Mouse (Mus musculus) midbrain, embryonic 12.5 days (tissue): Measurements from ENCODE around the gene Serpina1c. TPM values are rescaled to one million over a fixed set of nuclear protein-coding genes. Genes with fewer than 3 reads are reported as not detected.

ENCODE experiments used
- polyA plus RNA-seq: library from polyadenylated mRNA; unstranded; fragments of >200 nt; fragmentation: Nextera tagmentation; extraction: Ambion mirVana; gene quantifications from 2 replicates; pipeline ENCODE4 v1.2.1, GENCODE M21; 2016

Gene Serpina1c
- polyA plus RNA-seq, 1 experiment from 2014 or later, result not detected

Other genes with a start within 250 kb of the Serpina1c start
- gene Serpina6, start 247.7 kb downstream of the Serpina1c start, polyA plus RNA-seq, result not detected in 2 replicates
- gene Serpina16, start 228.7 kb downstream of the Serpina1c start, polyA plus RNA-seq, result not detected in 2 replicates
- gene Serpina1f, start 209.4 kb downstream of the Serpina1c start, polyA plus RNA-seq, result not detected in 2 replicates
- 0.22 TPM in 1 of 2 replicates, not detected in the other for gene Serpina1d, start 131.3 kb downstream of the Serpina1c start, polyA plus RNA-seq
- gene Serpina1b, start 74.5 kb downstream of the Serpina1c start, polyA plus RNA-seq, result 0.46 TPM in 1 of 2 replicates, not detected in the other
- not detected in 2 replicates for gene Serpina1a, start 41.3 kb downstream of the Serpina1c start, polyA plus RNA-seq
- gene Serpina1e, start 54.1 kb upstream of the Serpina1c start, polyA plus RNA-seq, result not detected in 2 replicates
- gene Serpina11, start 85.1 kb upstream of the Serpina1c start, polyA plus RNA-seq, result not detected in 2 replicates
- 0.05 TPM in 1 of 2 replicates, not detected in the other for gene Serpina9, start 108.9 kb upstream of the Serpina1c start, polyA plus RNA-seq
- gene Serpina12, start 139.6 kb upstream of the Serpina1c start, polyA plus RNA-seq, result not detected in 2 replicates
- not detected in 2 replicates for gene Serpina5, start 196.2 kb upstream of the Serpina1c start, polyA plus RNA-seq
- not detected in 2 replicates for gene Serpina3a, start 207.8 kb upstream of the Serpina1c start, polyA plus RNA-seq
- not detected in 2 replicates for gene Serpina3b, start 223.1 kb upstream of the Serpina1c start, polyA plus RNA-seq
- not detected in 2 replicates for gene Serpina3c, start 249.0 kb upstream of the Serpina1c start, polyA plus RNA-seq